Mouse (Mus musculus) mouse trophoblast stem cell (cell line): ENCODE results near the gene Pigyl.
"Not testable (repeated sequence)": the region's sequence is repeated elsewhere in the genome, so short reads cannot be mapped to it uniquely, and the experiment has no call there.

Experiments
- in situ Hi-C, 2 experiments: fragments of 300-500 bp; cut with MseI, MboI; formaldehyde crosslinking; loops; 2 replicates in 1 of 2; 3 replicates in 1 of 2; pipeline ENCODE4 v1.15.1; 2025

Pigyl gene

GRCm38 (mm10) chr9:22138480-22138879 is 18.2 kb upstream of the Pigyl start:
- in situ Hi-C loops = no loop called here

- in situ Hi-C loops = loop anchor here (10.0 kb wide), 1 partner anchor 75 kb away; no protein-coding TSS in a partner anchor
These were observed 16.9 kb upstream of the Pigyl start for GRCm38 (mm10) chr9:22139746-22140145.

- in situ Hi-C loops = loop anchor here (10.0 kb wide), 1 partner anchor 79 kb away; no protein-coding TSS in a partner anchor
These were observed 13.3 kb upstream of the Pigyl start for GRCm38 (mm10) chr9:22143108-22144037.

- in situ Hi-C loops = loop anchor here (10.0 kb wide), 1 partner anchor 80 kb away; no protein-coding TSS in a partner anchor
These were observed 12.2 kb upstream of the Pigyl start for GRCm38 (mm10) chr9:22144304-22144965.

GRCm38 (mm10) chr9:22149426-22150248 is 7.0 kb upstream of the Pigyl start:
- in situ Hi-C loops = loop anchor here (10.0 kb wide), 1 partner anchor 85 kb away; no protein-coding TSS in a partner anchor

- in situ Hi-C loops = not testable (repeated sequence)
These were observed 6.4 kb upstream of the Pigyl start for GRCm38 (mm10) chr9:22150249-22150693.

GRCm38 (mm10) chr9:22150946-22151345 is 5.7 kb upstream of the Pigyl start:
- in situ Hi-C loops = no loop called here

GRCm38 (mm10) chr9:22153810-22154209 is 2.8 kb upstream of the Pigyl start:
- in situ Hi-C loops = no loop called here

- in situ Hi-C loops = no loop called here
These were observed 1.0 kb upstream of the Pigyl start for GRCm38 (mm10) chr9:22155614-22156013.

- in situ Hi-C loops = no loop called here
These were observed 1.0 kb downstream of the Pigyl start for GRCm38 (mm10) chr9:22157516-22158265.

- in situ Hi-C loops = loop anchor here in 1 of 2 experiments (10.0 kb wide), 1 partner anchor 54 kb away; no protein-coding TSS in a partner anchor
These were observed 4.7 kb downstream of the Pigyl start for GRCm38 (mm10) chr9:22161299-22161698.

GRCm38 (mm10) chr9:22162305-22162704 is 5.7 kb downstream of the Pigyl start:
- in situ Hi-C loops = loop anchor here in 1 of 2 experiments (10.0 kb wide), 1 partner anchor 52 kb away; no protein-coding TSS in a partner anchor

GRCm38 (mm10) chr9:22162912-22163311 is 6.3 kb downstream of the Pigyl start:
- in situ Hi-C loops = loop anchor here in 1 of 2 experiments (10.0 kb wide), 1 partner anchor 52 kb away; no protein-coding TSS in a partner anchor

GRCm38 (mm10) chr9:22164711-22165668 is 8.3 kb downstream of the Pigyl start:
- in situ Hi-C loops = loop anchor here in 1 of 2 experiments (10.0 kb wide), 1 partner anchor 50 kb away; no protein-coding TSS in a partner anchor

GRCm38 (mm10) chr9:22165964-22166363 is 9.3 kb downstream of the Pigyl start:
- in situ Hi-C loops = loop anchor here in 1 of 2 experiments (10.0 kb wide), 1 partner anchor 49 kb away; no protein-coding TSS in a partner anchor

GRCm38 (mm10) chr9:22166686-22167085 is 10.0 kb downstream of the Pigyl start:
- in situ Hi-C loops = loop anchor here in 1 of 2 experiments (10.0 kb wide), 1 partner anchor 48 kb away; no protein-coding TSS in a partner anchor

GRCm38 (mm10) chr9:22167751-22168150 is 11.1 kb downstream of the Pigyl start:
- in situ Hi-C loops = loop anchor here in 1 of 2 experiments (10.0 kb wide), 1 partner anchor 47 kb away; no protein-coding TSS in a partner anchor

GRCm38 (mm10) chr9:22169327-22169726 is 12.7 kb downstream of the Pigyl start:
- in situ Hi-C loops = loop anchor here in 1 of 2 experiments (10.0 kb wide), 1 partner anchor 45 kb away; no protein-coding TSS in a partner anchor

- in situ Hi-C loops = no loop called here
These were observed 15.7 kb downstream of the Pigyl start for GRCm38 (mm10) chr9:22172318-22172717.
